In the genomic region with DNA sequence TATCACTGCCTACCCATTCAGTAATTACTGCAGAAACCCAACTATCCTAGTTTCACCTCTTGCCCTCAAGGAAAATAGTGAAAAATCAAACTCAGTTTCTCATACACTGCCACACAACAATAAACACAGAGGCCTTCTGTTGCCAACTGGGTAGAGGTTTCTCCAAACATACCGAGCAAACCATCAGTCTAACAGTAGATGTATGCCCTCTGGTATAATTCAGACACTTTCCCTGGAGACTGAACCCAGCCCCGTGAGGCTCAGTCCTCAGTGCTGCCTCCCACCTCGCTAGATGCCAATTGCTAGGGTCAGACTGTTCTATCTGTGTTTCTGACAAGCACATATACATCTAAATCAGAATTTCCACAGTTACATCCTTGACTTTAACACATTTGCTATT, we compare ENCODE assay signal across 28 mouse cellular contexts.
DNase-seq lines count a peak whose midpoint lies in the region; ATAC-seq and TF ChIP-seq lines count a peak whose summit lies in the region.
"Had no signal": no experiment of that assay in that cellular context is flagged by ENCODE, and none has a peak within 500 bp of the region (broad histone marks: within the 10 kb centered on the region; RNA-seq: fewer than 3 reads in every experiment).

No protein-coding gene starts in this region.

- TF ChIP-seq CTCF in lung, postnatal 0 days (IDR thresholded peaks at IDR 0.05), result no peak
- no peak for TF ChIP-seq CTCF in lung, adult 2 months (IDR thresholded peaks at IDR 0.05; ENCODE audit: insufficient read depth, low read length)

- H3K4me2 ChIP-seq in heart, embryonic 13.5 days, result no peak overlapping the region
- no peak overlapping the region for H3K4me2 ChIP-seq in kidney, embryonic 15.5 days
- H3K4me2 ChIP-seq in lung, postnatal 0 days (replicated peaks; ENCODE audit: low read depth, low read length), result no peak overlapping the region
- H3K4me2 ChIP-seq in stomach, embryonic 16.5 days (ENCODE audit: low read depth, low read length), result no peak overlapping the region
- H3K4me2 ChIP-seq: forebrain, embryonic 15.5 days; heart, embryonic 12.5 days; hindbrain, embryonic 14.5 days; liver, embryonic 15.5 days; midbrain, embryonic 13.5 days; neural tube, embryonic 13.5 days had no signal

- H3K27ac ChIP-seq in heart, embryonic 13.5 days (replicated peaks), result peak overlapping the region; percentile 21; the same call in 1 of the 2 replicates
- 0 out of 2 replicates have a peak overlapping the region, but pooled peaks have one; percentile 18 for H3K27ac ChIP-seq in kidney, embryonic 15.5 days
- peak overlapping the region; percentile 57 for H3K27ac ChIP-seq in lung, postnatal 0 days (ENCODE audit: low read length)
- H3K27ac ChIP-seq in stomach, embryonic 16.5 days (ENCODE audit: low read length), result peak overlapping the region; percentile 26; the same call in 1 of the 2 replicates
- H3K27ac ChIP-seq: forebrain, embryonic 10.5 days; forebrain, embryonic 15.5 days; hindbrain, embryonic 14.5 days; liver, embryonic 15.5 days; midbrain, embryonic 13.5 days had no signal

- WGBS in heart, embryonic 13.5 days, result 78% methylated on average over 3 of the region's 3 CpGs
- WGBS in kidney, embryonic 15.5 days, result 85% methylated on average over 3 of the region's 3 CpGs
- WGBS in lung, postnatal 0 days, result 66% methylated on average over 3 of the region's 3 CpGs
- 59% methylated on average over 3 of the region's 3 CpGs for WGBS in lung, adult 2 months
- 71% methylated on average over 3 of the region's 3 CpGs for WGBS in stomach, embryonic 16.5 days

- intact Hi-C loops in heart, postnatal 14 days (cut with DNase I), result no loop called here

- ATAC-seq in heart, embryonic 13.5 days (ENCODE audit: extremely low read depth, insufficient number of reproducible peaks, low FRiP score, low TSS enrichment), result no peak
- no peak for ATAC-seq in kidney, embryonic 15.5 days (replicated peaks; ENCODE audit: low FRiP score)
- ATAC-seq in lung, postnatal 0 days, result no peak
- no peak for ATAC-seq in stomach, embryonic 16.5 days (ENCODE audit: insufficient read depth, low FRiP score)
- ATAC-seq: forebrain, embryonic 15.5 days; midbrain, embryonic 13.5 days; Patski had no signal

- no peaks in the 10 kb centered on the region for H3K27me3 ChIP-seq in heart, embryonic 13.5 days (replicated peaks)
- H3K27me3 ChIP-seq in kidney, embryonic 15.5 days, result no peaks in the 10 kb centered on the region
- no peaks in the 10 kb centered on the region for H3K27me3 ChIP-seq in lung, postnatal 0 days (replicated peaks; ENCODE audit: insufficient read depth, low read length)
- H3K27me3 ChIP-seq in stomach, embryonic 16.5 days (ENCODE audit: control insufficient read depth, insufficient read depth, low read length), result no peaks in the 10 kb centered on the region
- H3K27me3 ChIP-seq: forebrain, embryonic 15.5 days; heart, embryonic 12.5 days; liver, embryonic 15.5 days; midbrain, embryonic 13.5 days; neural tube, embryonic 13.5 days; Patski had no signal

- H3K9me3 ChIP-seq in heart, embryonic 13.5 days, result no peaks in the 10 kb centered on the region
- no peaks in the 10 kb centered on the region for H3K9me3 ChIP-seq in kidney, embryonic 15.5 days (replicated peaks)
- H3K9me3 ChIP-seq in lung, postnatal 0 days (ENCODE audit: low read length), result no peaks in the 10 kb centered on the region
- H3K9me3 ChIP-seq in stomach, embryonic 16.5 days (replicated peaks; ENCODE audit: control insufficient read depth, low read length), result no peaks in the 10 kb centered on the region
- H3K9me3 ChIP-seq: forebrain, embryonic 10.5 days; forebrain, embryonic 15.5 days; heart, embryonic 12.5 days; liver, embryonic 15.5 days; midbrain, embryonic 13.5 days; neural tube, embryonic 13.5 days had no signal

- no peak for TF ChIP-seq POLR2A in lung, adult 2 months (IDR thresholded peaks at IDR 0.05; ENCODE audit: borderline replicate concordance, extremely low read depth, low read depth, low read length)

- H3K36me3 ChIP-seq in heart, embryonic 13.5 days, result no peaks in the 10 kb centered on the region
- H3K36me3 ChIP-seq in kidney, embryonic 15.5 days, result no peaks in the 10 kb centered on the region
- H3K36me3 ChIP-seq in lung, postnatal 0 days (ENCODE audit: insufficient read depth, low read length), result no peaks in the 10 kb centered on the region
- H3K36me3 ChIP-seq in stomach, embryonic 16.5 days (ENCODE audit: control insufficient read depth, insufficient read depth, low read length), result no peaks in the 10 kb centered on the region
- H3K36me3 ChIP-seq: forebrain, embryonic 10.5 days; forebrain, embryonic 15.5 days; liver, embryonic 15.5 days; midbrain, embryonic 13.5 days; neural tube, embryonic 13.5 days had no signal

- DNase-seq in heart, postnatal 14 days, result no peak
- no peak for DNase-seq in kidney, postnatal 14 days
- DNase-seq in lung, postnatal 0 days (ENCODE audit: low spot score), result no peak
- no peak for DNase-seq in lung, adult 2 months
- DNase-seq in right cerebral cortex, postnatal 4 days, result no peak
- DNase-seq: adrenal gland, postnatal 36 days; cerebellum, adult 18-20 months; cerebellum, postnatal 10 days; gastrocnemius, postnatal 36 days; heart, adult 18-20 months; heart, postnatal 36 days; kidney, adult 8-10 months; kidney, postnatal 10 days; layer of hippocampus, adult 9-11 months; lung, postnatal 4 days; thymus, adult 18-20 months; thymus, postnatal 25 days had no signal

- H3K4me1 ChIP-seq in heart, embryonic 13.5 days, result peaks cover 68% of the 10 kb centered on the region
- H3K4me1 ChIP-seq in kidney, embryonic 15.5 days, result peaks cover 34% of the 10 kb centered on the region
- H3K4me1 ChIP-seq in lung, postnatal 0 days (ENCODE audit: insufficient read depth, low read depth, low read length), result peaks cover 43% of the 10 kb centered on the region
- peaks cover 18% of the 10 kb centered on the region for H3K4me1 ChIP-seq in lung, adult 2 months (ENCODE audit: control insufficient read depth, insufficient read depth, low read length)
- peaks cover 37% of the 10 kb centered on the region for H3K4me1 ChIP-seq in stomach, embryonic 16.5 days (ENCODE audit: control insufficient read depth, insufficient read depth, low read length)

- TF ChIP-seq EP300 in lung, postnatal 0 days (IDR thresholded peaks at IDR 0.05), result no peak

- no peak overlapping the region for H3K9ac ChIP-seq in heart, embryonic 13.5 days
- no peak overlapping the region for H3K9ac ChIP-seq in kidney, embryonic 15.5 days
- no peak overlapping the region for H3K9ac ChIP-seq in lung, postnatal 0 days (replicated peaks; ENCODE audit: low read depth)
- no peak overlapping the region for H3K9ac ChIP-seq in stomach, embryonic 16.5 days (ENCODE audit: low read length)
- H3K9ac ChIP-seq: forebrain, embryonic 15.5 days; heart, embryonic 12.5 days; hindbrain, embryonic 14.5 days; liver, embryonic 15.5 days; midbrain, embryonic 13.5 days; neural tube, embryonic 13.5 days had no signal

- H3K4me3 ChIP-seq in heart, embryonic 13.5 days, result no peak overlapping the region
- H3K4me3 ChIP-seq in kidney, embryonic 15.5 days (replicated peaks), result no peak overlapping the region
- H3K4me3 ChIP-seq in lung, postnatal 0 days (ENCODE audit: low read depth, low read length), result no peak overlapping the region
- H3K4me3 ChIP-seq in lung, adult 2 months (replicated peaks; ENCODE audit: extremely low read depth, low read depth, low read length), result no peak overlapping the region
- no peak overlapping the region for H3K4me3 ChIP-seq in stomach, embryonic 16.5 days (replicated peaks; ENCODE audit: low read length)
- H3K4me3 ChIP-seq: forebrain, embryonic 10.5 days; forebrain, embryonic 15.5 days; heart, embryonic 12.5 days; liver, embryonic 15.5 days; midbrain, embryonic 13.5 days; neural tube, embryonic 13.5 days had no signal
